Mouse (Mus musculus) kidney, postnatal 0 days (tissue): ENCODE data around the gene Dhdds. TPM values are rescaled to one million over a fixed set of nuclear protein-coding genes. Genes with fewer than 3 reads are reported as not detected.

Experiments used
- ATAC-seq: fragments of 200-750 bp; cut with Nextera tagmentation; replicated peaks from 2 replicates; pipeline ENCODE4 v1.8.0; 2017; ENCODE audit warnings: low read depth, moderate number of reproducible peaks, moderate TSS enrichment, moderate library complexity; ENCODE audit not compliant: low FRiP score
- DNase-seq: peaks from one replicate; pipeline ENCODE4 v3.0.0-alpha.2; 2016; ENCODE audit warnings: low spot score
- H3K27ac ChIP-seq: fragments of 300-500 bp; sonication (generic); 2 replicates; pipeline ENCODE4 v1.5.1; 2014; ENCODE audit warnings: mild to moderate bottlenecking
- H3K27me3 ChIP-seq: fragments of 300-500 bp; sonication (generic); 2 replicates; pipeline ENCODE4 v1.6.1; 2014; ENCODE audit warnings: low read length, mixed read lengths; ENCODE audit not compliant: insufficient read depth
- H3K36me3 ChIP-seq: fragments of 300-500 bp; sonication (generic); 2 replicates; pipeline ENCODE4 v1.6.1; 2014; ENCODE audit warnings: low read length, mixed read lengths; ENCODE audit not compliant: insufficient read depth
- H3K4me1 ChIP-seq: fragments of 300-500 bp; sonication (generic); replicated peaks from 2 replicates; pipeline ENCODE4 v1.6.1; 2014; ENCODE audit warnings: antibody characterized with exemption, low read length, mixed read lengths; ENCODE audit not compliant: insufficient read depth
- H3K4me2 ChIP-seq: fragments of 300-500 bp; sonication (generic); 2 replicates; pipeline ENCODE4 v1.6.1; 2014; ENCODE audit warnings: mild to moderate bottlenecking, low read length, moderate library complexity, mixed read lengths
- H3K4me3 ChIP-seq: fragments of 300-500 bp; sonication (generic); replicated peaks from 2 replicates; pipeline ENCODE4 v1.5.1; 2014; ENCODE audit warnings: low read depth, low read length
- H3K9ac ChIP-seq: fragments of 300-500 bp; sonication (generic); 2 replicates; pipeline ENCODE4 v1.6.1; 2014; ENCODE audit warnings: low read depth, low read length
- H3K9me3 ChIP-seq: fragments of 300-500 bp; sonication (generic); replicated peaks from 2 replicates; pipeline ENCODE4 v1.6.1; 2016; ENCODE audit warnings: low read length, inconsistent platforms, mixed read lengths
- CTCF ChIP-seq: IDR thresholded peaks from 2 replicates; pipeline ENCODE4 v1.5.1; 2016; ENCODE audit warnings: antibody characterized with exemption, low read depth, mild to moderate bottlenecking, moderate library complexity
- WGBS: fragments of 180-500 bp; shearing (Covaris S2); extraction: QIAGEN DNeasy Blood & Tissue Kit; methylation state at CpG from one replicate; pipeline ENCODE4 v1.1.7; 2014; 5-methylcytosine and 5-hydroxymethylcytosine counted together
- polyA plus RNA-seq: library from polyadenylated mRNA; unstranded; fragments of >200 nt; fragmentation: Nextera tagmentation; extraction: Ambion mirVana; gene quantifications from 2 replicates; pipeline ENCODE4 v1.2.1, GENCODE M21; 2015

Gene Dhdds
- polyA plus RNA-seq, 1 experiment from 2014 or later = 35.3 TPM

GRCm38 (mm10) chr4:134005581-134006358 is 5.1 kb upstream of the Dhdds start:
- Histone ChIP-seq H3K4me1 (no peaks in the 10 kb centered on the region), H3K27me3 (no peaks in the 10 kb centered on the region), H3K4me2 (no peak overlapping the region), H3K9me3 (no peaks in the 10 kb centered on the region), H3K36me3 (no peaks in the 10 kb centered on the region), H3K9ac (no peak overlapping the region), H3K27ac (no peak overlapping the region), H3K4me3 (no peak overlapping the region)
- no peak for ATAC-seq
- WGBS = 83% methylated on average over 12 of the region's 12 CpGs
- no peak for DNase-seq
- no peak for TF ChIP-seq CTCF

- Histone ChIP-seq H3K9me3 (no peaks in the 10 kb centered on the region), H3K36me3 (no peaks in the 10 kb centered on the region), H3K4me3 (no peak overlapping the region), H3K27ac (no peak overlapping the region), H3K9ac (no peak overlapping the region), H3K4me1 (0 out of 2 replicates have a peak, but pooled peaks cover 3% of the 10 kb centered on the region), H3K27me3 (no peaks in the 10 kb centered on the region), H3K4me2 (no peak overlapping the region)
- ATAC-seq (no peak), DNase-seq (no peak)
- 70% methylated on average over 5 of the region's 5 CpGs for WGBS
- no peak for TF ChIP-seq CTCF
These were observed 2.2 kb upstream of the Dhdds start for GRCm38 (mm10) chr4:134002903-134003302.

- H3K4me2 ChIP-seq = no peak overlapping the region
- H3K4me1 ChIP-seq = 0 out of 2 replicates have a peak, but pooled peaks cover 3% of the 10 kb centered on the region
- ATAC-seq = no peak
- H3K4me3 ChIP-seq = no peak overlapping the region
- WGBS = 58% methylated on average over 4 of the region's 4 CpGs
- no peak for TF ChIP-seq CTCF
- H3K9me3 ChIP-seq = no peaks in the 10 kb centered on the region
- no peaks in the 10 kb centered on the region for H3K27me3 ChIP-seq
- no peak for DNase-seq
- no peak overlapping the region for H3K27ac ChIP-seq
- no peak overlapping the region for H3K9ac ChIP-seq
- H3K36me3 ChIP-seq = no peaks in the 10 kb centered on the region
These were observed 1.5 kb upstream of the Dhdds start for GRCm38 (mm10) chr4:134002246-134002645.

- Histone ChIP-seq H3K4me2 (no peak overlapping the region), H3K9ac (no peak overlapping the region), H3K27ac (no peak overlapping the region), H3K27me3 (no peaks in the 10 kb centered on the region), H3K9me3 (no peaks in the 10 kb centered on the region), H3K4me1 (0 out of 2 replicates have a peak, but pooled peaks cover 3% of the 10 kb centered on the region), H3K4me3 (no peak overlapping the region), H3K36me3 (no peaks in the 10 kb centered on the region)
- TF ChIP-seq CTCF = peak; percentile 19; the same call in 1 of the 2 replicates
- WGBS = 48% methylated on average over 10 of the region's 10 CpGs
- no peak for DNase-seq
- no peak for ATAC-seq
These were observed 992 bp upstream of the Dhdds start for GRCm38 (mm10) chr4:134001710-134002109.

- TF ChIP-seq CTCF = no peak
- Histone ChIP-seq H3K9me3 (no peaks in the 10 kb centered on the region), H3K36me3 (peaks cover 38% of the 10 kb centered on the region), H3K27ac (no peak overlapping the region), H3K4me3 (no peak overlapping the region), H3K9ac (no peak overlapping the region), H3K4me2 (no peak overlapping the region), H3K27me3 (no peaks in the 10 kb centered on the region), H3K4me1 (no peaks in the 10 kb centered on the region)
- no peak for DNase-seq
- WGBS = 79% methylated on average over 8 of the region's 8 CpGs
- no peak for ATAC-seq
These were observed 6.0 kb downstream of the Dhdds start for GRCm38 (mm10) chr4:133994697-133995096.

- Histone ChIP-seq H3K27me3 (no peaks in the 10 kb centered on the region), H3K36me3 (peaks cover 49% of the 10 kb centered on the region), H3K9ac (no peak overlapping the region), H3K27ac (no peak overlapping the region), H3K9me3 (no peaks in the 10 kb centered on the region), H3K4me2 (no peak overlapping the region), H3K4me3 (no peak overlapping the region), H3K4me1 (no peaks in the 10 kb centered on the region)
- peak; percentile 85 for ATAC-seq
- 78% methylated on average over 13 of the region's 13 CpGs for WGBS
- TF ChIP-seq CTCF = no peak
- peak; percentile 25 for DNase-seq
These were observed 9.5 kb downstream of the Dhdds start for GRCm38 (mm10) chr4:133991087-133991660.
